Mouse (Mus musculus) frontal cortex, postnatal 10 days (tissue): ENCODE results near the gene Tspan18.

Experiments
- DNase-seq, 2 experiments: peaks; one replicate each; pipeline ENCODE4 v3.0.0; 2022; ENCODE audit warnings: low spot score in 2 of 2, mixed read lengths in 1 of 2

The Tspan18 gene

GRCm38 (mm10) chr2:93333817-93334731, at the start of gene Tspan18:
Gene Tspan18, minus strand, starts transcription at chr2:93334505.
- peak in 1 of 2 experiments; percentile 39 for DNase-seq

- peak in 1 of 2 experiments; percentile 25 for DNase-seq
These were observed 49.5 kb upstream of the Tspan18 start for GRCm38 (mm10) chr2:93383831-93384230.

GRCm38 (mm10) chr2:93380680-93381089, 46.4 kb upstream of the Tspan18 start:
- no peak for DNase-seq

GRCm38 (mm10) chr2:93377797-93378196, 43.5 kb upstream of the Tspan18 start:
- no peak for DNase-seq

GRCm38 (mm10) chr2:93377157-93377556, 42.9 kb upstream of the Tspan18 start:
- no peak for DNase-seq

- no peak for DNase-seq
These were observed 38.6 kb upstream of the Tspan18 start for GRCm38 (mm10) chr2:93372872-93373271.

- no peak for DNase-seq
These were observed 37.8 kb upstream of the Tspan18 start for GRCm38 (mm10) chr2:93372097-93372571.

- peak in 1 of 2 experiments; percentile 28 for DNase-seq
These were observed 34.6 kb upstream of the Tspan18 start for GRCm38 (mm10) chr2:93368954-93369353.

- no peak for DNase-seq
These were observed 33.7 kb upstream of the Tspan18 start for GRCm38 (mm10) chr2:93367962-93368361.

GRCm38 (mm10) chr2:93365411-93365810, 31.1 kb upstream of the Tspan18 start:
- no peak for DNase-seq

- no peak for DNase-seq
These were observed 30.6 kb upstream of the Tspan18 start for GRCm38 (mm10) chr2:93364951-93365350.

GRCm38 (mm10) chr2:93361454-93361853, 27.1 kb upstream of the Tspan18 start:
- DNase-seq = no peak

GRCm38 (mm10) chr2:93360310-93360709, 26.0 kb upstream of the Tspan18 start:
- no peak for DNase-seq

GRCm38 (mm10) chr2:93357391-93357790, 23.1 kb upstream of the Tspan18 start:
- no peak for DNase-seq

GRCm38 (mm10) chr2:93355845-93356244, 21.5 kb upstream of the Tspan18 start:
- DNase-seq = no peak

GRCm38 (mm10) chr2:93354621-93355020, 20.3 kb upstream of the Tspan18 start:
- DNase-seq = no peak

- DNase-seq = no peak
These were observed 19.4 kb upstream of the Tspan18 start for GRCm38 (mm10) chr2:93353725-93354124.

- DNase-seq = no peak
These were observed 18.8 kb upstream of the Tspan18 start for GRCm38 (mm10) chr2:93352915-93353685.

- DNase-seq = no peak
These were observed 17.0 kb upstream of the Tspan18 start for GRCm38 (mm10) chr2:93351352-93351751.

GRCm38 (mm10) chr2:93347018-93347417, 12.7 kb upstream of the Tspan18 start:
- no peak for DNase-seq

GRCm38 (mm10) chr2:93346609-93347008, 12.3 kb upstream of the Tspan18 start:
- DNase-seq = no peak

GRCm38 (mm10) chr2:93345663-93346268, 11.5 kb upstream of the Tspan18 start:
- DNase-seq = no peak
